Mouse (Mus musculus) right cerebral cortex, postnatal 10 days (tissue): ENCODE results near the gene Plxdc2.

Source experiments
- DNase-seq, 2 experiments: peaks; one replicate each; pipeline ENCODE4 v3.0.0; 2021; ENCODE audit warnings: low spot score in 2 of 2

Gene Plxdc2

DNA sequence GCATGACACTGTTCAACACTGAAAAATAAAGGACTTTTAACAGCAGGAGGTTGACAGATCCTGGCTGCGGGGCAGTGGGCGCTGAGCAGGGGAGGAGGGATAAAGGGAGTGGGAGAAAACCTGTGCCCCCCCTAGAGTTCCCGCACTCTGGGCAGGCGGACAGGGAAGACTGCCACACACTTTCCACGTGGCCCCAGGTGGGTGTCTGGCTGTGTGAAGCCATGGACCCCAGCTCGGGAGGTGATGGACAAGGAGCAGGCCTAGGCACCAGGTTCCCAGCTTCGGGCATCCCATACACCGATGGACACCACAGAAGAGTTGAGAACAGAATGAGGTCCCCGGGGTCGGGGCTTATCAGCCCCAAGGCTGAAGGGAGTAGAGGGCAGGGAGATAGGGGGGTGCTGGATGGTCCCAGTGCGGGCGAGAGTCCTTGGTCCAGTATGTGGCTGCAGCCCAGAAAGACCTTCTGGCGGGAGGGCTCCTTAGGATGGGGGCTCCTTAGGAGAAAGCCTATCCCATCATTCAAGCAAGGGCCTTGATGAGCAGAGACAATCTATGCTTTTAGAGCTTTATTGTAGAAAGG, 215.2 kb downstream of the Plxdc2 start:
- no peak for DNase-seq

DNA sequence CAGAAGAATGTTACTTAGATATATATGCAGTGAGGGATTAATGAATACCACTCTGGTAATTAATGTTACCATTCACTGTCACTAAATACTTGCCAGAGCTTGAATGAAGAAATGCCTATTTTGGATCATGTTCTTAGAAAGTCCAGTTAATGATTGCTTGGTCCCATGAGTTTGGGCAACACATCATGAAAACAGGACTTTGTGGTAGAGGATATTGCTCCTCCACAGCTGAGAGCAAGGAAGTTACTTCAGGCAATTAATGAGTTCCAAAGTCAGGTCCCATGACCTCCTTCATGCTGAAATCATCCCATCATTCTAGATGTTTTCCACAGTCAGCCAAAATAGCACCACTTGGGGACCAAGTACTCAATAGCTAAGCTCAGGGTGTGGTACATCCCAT, 220.5 kb downstream of the Plxdc2 start:
- no peak for DNase-seq

DNA sequence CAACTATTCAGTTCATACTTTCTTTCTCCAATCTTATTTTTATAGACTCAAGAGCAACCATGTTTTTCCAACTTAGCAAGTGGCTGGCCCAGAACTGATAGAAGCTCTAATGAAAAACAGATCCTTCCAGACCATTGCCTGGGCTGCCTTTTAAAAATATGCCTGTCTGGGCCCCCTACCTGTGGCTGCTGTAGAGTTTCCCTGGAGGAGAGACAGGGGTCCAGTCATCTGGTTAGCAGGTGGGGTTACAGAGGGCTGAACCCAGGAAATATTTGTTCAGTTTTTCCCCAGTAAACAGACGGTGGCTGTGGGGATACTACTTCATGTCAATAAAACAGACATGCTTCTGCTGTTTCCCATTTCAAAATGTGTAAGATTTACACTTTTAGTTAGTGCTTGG, 222.0 kb downstream of the Plxdc2 start:
- no peak for DNase-seq

DNA sequence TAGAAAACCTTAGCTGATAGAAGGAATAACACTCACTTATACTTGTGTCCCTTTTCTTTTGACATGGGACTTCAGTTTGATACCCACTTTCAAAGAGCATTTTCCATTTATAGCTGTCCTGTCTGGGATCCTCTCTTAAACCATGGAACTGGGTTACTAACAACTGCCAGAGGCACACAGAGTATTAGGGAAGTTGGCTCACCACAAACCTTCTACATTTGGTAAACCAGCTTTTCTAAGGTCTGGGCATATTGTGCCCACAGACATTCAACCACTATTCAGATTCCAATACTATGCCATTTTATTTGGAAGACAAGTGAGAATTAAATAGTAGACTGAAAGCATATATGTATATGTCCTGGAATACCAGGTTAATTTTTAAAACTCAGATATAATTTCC, 232.4 kb downstream of the Plxdc2 start:
- DNase-seq = no peak

DNA sequence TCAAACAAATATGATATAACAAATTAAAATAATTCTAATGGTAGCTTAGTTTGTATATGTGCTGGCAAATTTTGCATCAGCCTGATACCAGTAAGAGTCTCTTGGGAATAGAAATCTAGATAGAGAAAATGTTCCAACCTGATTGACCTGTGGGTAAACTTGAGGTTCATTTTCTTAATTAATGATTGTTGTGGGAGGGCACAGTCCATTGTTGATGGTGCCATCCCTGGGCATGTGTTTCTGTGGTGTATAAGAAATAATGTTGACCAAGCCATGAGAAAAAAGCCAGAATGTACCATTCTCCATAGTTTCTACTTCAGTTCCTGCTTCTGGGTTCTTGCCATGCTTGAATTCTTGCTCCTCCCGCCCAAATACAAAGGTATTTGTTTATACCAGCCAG, 239.3 kb downstream of the Plxdc2 start:
- DNase-seq = no peak

DNA sequence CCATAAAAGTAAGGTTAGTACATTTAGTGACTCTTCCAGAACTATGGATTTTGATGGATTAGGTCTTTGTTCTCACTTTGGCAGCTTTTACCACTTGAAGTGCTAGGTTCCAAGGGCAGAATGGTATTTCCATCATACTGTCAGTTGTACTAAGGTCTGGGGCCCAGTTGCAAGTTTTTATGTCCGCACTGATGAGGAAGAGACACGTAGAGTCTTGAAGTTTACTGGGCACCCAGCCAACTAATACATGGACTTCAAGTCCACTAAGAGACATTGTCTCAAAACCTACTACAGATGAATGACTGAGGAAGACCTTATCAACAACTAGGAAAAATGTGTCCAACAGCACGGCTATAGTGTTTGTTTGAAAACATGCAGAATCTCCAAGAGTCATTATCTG, 242.1 kb downstream of the Plxdc2 start:
- DNase-seq = no peak

DNA sequence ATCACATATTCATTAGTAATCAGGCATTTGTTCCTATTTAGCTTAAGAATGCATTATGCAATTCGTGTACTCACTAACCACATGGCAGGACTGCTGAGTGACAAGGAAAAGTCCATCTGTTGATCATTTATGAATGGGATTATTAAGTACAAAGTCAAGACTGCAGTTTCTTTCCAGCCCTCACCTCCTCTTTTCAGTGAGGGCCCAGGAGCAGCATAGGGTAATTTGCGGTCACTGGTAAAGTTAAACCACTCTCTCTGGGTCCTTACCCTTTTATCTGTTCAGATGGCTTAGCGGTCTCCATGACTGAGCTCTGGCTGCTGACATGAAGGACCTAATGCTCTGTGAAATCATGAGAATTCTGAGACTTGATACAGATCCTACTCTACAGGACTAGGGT, 248.2 kb downstream of the Plxdc2 start:
- no peak for DNase-seq

DNA sequence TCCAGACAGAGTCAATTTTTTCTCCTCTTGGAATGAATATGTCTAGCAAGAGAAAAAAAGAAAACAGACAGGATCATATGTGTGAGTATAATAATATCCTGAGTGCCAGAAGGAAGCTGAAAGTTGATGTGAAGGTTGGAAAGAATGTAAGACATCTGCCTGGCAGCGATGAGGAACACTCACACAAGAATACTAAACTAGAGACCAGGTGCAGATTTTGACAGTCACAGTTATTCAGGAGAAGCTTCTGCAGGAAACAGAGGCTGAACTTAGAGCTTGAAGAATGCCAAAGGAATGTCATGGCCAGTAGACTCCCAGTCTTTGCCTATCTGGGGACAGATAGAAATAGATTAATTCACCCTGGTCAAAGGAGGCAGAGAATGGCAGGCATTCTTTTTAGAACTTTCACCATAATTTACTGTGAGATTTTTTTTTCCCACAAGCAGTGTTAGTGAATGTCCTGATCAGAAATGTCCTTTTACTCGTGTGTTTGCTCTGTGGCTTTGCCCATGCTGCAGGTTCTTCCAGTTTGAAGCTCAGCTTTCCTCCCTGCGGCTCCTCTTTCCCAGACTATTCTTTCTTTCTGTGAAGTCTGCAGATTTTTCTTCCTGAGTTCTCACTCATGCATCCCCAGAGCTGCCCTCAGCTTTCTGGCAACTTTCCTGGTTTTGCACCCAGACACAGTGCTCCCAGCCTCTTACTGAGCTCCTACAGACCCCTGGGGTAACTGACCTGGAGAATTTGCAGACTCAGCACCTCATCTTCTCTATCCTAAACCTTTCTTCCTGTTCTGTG, 251.9 kb downstream of the Plxdc2 start:
- peak in 1 of 2 experiments; percentile 45 for DNase-seq

DNA sequence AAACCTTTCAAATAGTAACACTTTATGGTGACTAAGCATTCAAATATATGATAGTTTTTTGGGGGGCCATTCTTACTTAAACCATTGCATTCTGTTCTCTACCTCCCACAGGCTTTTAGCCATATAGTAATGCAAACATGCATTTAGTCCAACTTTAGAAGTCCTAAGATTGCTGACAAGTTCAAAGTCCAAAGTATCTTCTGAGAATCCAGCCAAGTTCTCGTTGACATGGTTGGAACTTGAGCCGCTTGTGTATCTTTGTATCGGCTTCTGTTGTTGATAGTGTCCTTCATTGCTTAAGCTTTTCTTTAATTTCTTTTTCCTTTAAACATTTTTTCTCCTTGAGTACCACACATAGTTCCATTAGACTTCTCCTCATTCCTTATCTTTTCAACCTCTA, 286.0 kb downstream of the Plxdc2 start:
- no peak for DNase-seq

DNA sequence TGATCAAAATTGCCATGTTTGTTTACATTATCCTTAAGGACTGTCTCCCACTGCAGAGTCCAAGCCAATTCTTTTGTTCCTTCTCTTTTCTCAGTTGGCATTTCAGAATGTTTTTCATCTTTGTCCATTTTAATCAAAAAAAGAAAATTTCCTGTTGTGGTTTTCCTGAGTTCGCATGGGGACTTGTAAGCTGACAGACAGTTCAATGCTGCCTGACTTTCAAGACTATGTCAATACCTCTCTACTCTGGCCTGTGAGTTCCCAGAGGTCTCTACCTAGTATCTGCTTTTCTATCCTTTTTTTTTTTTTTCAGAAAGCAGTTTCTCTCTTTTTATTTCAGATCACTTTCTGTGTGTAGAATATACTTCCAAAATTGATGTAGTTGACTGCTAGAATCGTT, 295.6 kb downstream of the Plxdc2 start:
- DNase-seq = no peak

DNA sequence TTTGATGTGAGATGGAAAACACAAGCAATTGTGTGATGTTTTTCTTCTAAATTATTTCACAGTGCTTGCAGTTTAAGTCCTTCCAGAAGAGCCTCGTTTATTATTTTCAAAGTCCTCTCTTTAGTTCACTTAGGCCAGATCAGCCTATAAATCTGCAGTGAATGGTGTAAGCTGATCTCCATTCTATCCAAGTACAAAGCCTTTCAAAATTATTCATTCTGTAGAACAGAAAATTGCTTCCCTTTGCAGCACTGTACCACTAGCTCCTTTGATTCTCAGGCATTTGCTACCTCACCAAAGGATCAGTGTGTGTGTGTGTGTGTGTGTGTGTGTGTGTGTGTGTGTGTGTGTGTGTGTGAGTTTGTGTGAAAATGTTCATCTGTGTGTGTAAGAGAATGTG, 308.4 kb downstream of the Plxdc2 start:
- DNase-seq = no peak

DNA sequence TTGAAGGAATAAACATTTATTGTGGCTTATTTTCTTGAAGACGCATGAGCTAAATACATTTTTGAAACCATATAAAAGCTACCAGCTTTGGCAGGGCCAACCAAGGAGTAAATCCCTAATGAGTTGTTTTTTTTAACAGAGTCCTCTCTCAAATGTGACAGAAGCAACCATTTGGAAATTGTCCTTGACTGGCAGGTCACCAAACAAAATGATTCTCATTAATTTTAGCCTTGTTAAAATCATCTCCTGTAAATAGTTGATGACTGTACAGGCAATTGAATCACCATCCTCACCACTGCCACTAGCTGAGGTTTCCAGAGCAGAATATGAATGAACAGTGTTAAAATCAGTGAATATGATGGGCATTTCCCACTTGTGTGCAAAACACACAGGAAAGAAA, 312.3 kb downstream of the Plxdc2 start:
- DNase-seq = no peak

DNA sequence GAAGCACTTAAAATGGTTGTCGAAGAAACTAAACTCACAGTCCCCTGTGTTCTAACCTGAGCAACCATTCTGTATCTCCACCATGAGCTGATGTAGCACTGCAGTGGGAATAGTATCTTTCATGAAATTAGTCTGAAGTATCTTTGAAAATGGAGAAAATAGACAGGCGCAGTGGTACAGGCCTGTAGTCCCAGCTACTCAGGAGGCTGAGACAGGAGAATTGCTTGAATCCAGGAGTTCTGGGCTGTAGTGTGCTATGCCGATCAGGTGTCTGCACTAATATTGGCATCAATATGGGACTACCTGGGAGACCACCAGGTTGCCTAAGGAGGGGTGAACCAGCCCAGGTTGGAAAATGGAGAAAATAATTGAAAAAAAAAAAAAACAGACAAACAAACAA, 326.8 kb downstream of the Plxdc2 start:
- no peak for DNase-seq

DNA sequence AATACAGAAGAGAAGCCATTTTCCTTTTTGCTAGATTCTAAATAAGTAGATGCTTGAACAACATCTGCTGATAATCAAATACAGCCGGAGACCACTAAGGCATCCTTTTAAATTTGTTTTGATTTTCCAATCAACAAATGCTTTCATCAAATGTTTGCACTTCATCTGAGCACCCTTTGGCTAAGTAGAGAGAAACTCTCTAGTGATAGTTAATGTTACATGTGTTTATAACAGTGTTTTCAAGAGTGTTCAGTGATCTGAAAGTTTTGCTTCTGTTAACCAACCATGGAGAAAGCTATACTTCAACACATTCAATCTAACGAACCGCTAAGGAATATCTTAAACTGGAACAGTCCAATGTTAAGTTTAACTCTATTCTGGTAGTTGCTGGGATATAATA, 327.6 kb downstream of the Plxdc2 start:
- no peak for DNase-seq

DNA sequence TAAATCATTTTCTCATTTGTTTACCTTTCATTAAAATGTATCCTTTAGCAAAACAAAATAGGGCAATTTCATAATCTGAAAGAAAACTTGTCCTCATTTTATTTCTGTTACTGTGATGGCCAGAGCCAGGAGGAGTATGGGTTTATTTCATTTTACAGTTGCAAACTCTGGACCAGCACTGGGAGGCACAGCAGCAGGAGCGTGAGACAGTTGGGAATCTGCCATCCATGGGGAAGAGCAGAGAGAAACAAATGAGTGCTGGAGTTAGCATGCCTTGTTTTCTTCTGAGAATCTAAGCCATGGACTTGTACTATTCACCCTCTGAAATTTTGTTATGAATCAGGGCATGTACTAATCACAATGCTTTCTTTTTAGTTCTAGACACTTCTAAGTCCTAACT, 328.4 kb downstream of the Plxdc2 start:
- no peak for DNase-seq

DNA sequence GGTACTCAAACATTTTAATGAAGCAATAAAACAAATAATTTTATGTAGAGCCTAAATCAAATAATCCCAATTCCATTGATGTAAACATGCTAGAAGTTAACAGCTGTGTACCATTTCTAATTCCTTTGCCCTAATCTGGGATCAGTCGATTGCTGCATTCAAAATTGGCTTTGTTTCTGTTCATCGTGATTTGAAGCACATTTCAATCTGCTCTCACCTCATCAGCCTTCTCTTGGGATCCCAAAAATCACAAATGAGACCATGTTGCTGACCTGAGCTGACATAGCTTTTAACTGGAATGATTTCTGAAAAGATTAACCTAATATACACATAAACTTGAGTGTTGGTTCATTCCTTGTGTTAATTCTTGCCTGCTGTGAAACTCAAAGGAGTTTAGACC, 340.3 kb downstream of the Plxdc2 start:
- no peak for DNase-seq

DNA sequence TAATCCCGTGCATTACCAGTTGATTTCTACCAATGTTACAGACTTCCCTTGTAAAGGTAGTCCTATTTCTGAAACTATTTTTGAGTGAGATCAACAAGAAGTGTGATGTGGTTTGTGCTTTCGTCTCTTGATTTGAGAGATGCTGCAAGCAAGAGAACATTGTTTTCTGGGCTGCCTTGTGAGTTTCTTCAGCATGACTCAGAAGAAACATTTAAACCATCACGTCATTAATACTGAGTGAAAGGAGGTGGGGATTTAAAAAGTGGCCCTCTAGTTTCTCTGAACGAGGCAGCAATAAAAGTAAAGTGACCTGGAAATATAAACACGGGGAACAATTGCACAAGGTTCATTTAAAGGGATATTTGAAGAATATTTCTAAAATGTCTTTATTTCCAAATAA, 341.1 kb downstream of the Plxdc2 start:
- no peak for DNase-seq

DNA sequence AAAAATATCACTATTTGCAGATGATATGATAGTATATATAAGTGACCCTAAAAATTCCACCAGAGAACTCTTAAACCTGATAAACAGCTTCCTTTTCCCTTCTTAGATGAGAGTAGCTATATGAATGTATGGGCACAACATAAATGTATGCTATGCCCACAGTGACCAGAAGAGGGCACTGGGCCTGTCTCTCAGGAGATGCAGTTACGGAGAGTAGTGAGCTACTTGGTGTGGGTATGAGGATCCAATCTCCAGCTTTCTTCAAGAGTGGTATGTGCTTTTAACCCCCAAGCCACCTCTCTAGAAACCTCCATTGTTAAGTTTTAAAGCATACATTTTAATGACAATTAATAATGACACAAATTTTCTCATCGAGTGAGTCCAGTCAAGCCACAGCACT, 350.1 kb downstream of the Plxdc2 start:
- no peak for DNase-seq

DNA sequence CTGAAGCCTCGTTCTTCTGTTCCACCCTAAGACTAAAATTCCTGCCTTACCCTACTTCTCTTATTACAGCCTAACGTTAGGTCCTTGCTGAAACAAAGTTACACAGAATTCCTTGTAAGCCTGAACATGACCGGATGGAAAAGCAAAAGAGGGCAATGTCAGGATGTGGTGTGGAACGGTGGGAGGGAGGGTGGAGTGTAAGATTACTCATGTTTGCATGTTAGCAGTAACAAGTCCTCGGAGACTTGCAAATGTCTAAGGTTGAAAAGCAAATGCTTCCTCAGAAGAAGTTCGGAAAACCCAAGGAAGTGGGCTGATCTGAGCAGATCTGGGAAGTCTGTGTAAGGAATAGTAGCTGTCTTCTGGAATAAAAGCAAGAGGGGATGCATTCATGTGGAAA, 353.8 kb downstream of the Plxdc2 start:
- DNase-seq = no peak

DNA sequence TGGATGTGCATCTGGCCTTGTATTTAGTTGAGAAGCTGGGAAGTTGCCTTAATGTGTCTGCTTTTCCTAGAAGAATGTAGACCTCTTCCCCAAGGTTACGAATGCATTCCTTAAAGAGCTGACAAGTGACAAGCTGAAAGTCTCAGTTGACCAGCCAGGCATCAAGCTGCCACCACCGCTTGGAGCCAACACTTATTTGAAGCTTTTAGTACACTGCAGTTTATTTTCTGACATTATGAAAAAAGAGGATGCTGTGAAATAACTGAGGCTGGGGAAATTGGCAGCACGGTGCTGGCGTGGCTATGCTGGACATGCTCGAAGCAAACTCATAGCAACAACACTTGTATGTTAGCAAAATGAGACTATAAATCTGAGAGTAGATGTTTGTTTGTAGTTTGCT, 374.9 kb downstream of the Plxdc2 start:
- no peak for DNase-seq

DNA sequence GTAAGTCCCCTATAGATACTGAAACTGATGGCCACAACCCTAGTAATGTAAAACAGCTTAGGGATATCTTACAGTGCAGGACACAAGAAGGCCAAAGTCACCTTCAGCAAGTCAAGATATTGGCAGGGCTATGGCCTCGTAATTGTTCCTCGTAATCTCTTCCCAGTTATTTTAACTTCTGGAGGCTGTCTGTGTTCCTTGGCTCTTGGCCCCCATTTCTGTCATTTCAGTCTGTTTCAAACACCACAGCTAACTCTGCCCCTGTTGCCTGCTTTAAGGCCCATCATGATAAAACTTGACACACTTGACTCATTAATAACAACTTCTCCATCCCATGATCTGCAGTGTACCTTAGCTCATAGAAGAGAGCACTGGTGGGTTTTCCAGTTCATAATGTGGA, 378.3 kb downstream of the Plxdc2 start:
- DNase-seq = no peak

DNA sequence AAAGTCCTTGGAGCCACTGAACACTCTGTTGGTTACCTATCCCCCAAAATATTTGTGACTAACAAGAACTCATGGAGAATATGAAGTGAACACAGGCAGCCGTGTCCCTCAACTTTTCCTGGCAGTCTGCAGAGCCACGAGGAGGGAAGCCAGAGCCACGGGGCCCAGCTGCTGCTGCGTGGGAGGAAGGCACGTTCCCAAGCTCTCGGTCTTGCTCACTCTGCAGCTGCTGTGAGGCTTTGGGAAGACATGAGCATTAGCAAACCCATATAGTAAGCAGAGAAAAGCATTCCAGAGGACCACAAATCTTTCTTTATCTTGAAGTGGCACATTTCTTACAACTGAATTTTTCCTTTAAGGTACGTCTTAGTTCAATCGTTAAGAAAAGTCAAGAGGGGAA, 382.1 kb downstream of the Plxdc2 start:
- DNase-seq = peak; percentile 78 to 87

DNA sequence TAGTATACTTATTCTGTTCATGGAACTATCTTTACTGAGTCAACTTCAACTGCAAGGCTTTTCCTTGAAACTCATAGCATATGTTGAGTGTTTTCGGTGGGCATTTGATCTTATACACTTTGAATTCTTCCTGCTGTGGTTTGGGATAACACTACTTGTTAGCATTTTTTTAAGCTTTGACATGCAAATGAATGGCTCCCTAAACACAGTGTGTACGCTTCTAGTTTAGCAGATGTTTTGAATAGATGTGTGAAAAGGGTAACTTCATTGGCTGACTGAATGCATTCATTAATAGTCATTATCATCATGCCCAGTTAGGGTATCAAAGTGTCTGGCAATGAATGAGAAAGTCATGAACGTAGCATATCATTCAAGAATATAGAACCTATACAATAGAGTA, 385.7 kb downstream of the Plxdc2 start:
- no peak for DNase-seq

DNA sequence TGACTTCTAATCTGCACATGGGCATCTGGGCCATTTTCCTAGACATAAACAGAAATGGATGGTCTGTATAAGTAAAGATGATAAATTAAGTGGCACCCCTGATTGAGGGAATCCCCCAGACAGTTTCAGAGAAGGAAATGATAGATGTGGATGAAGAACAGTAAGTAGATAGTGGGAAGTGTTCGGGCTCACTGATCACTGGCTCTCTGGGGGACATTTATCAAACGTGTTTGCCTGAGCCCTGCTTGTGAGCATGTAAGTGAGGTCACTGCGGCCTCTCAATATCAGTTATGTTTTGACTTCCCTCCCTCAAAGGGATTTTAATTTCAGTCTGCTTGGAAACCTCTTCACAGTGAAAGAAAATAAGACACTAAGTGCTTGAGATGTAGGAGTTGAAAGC, 387.5 kb downstream of the Plxdc2 start:
- no peak for DNase-seq
